Mouse (Mus musculus): Measurements from ENCODE around the gene Pip4k2b.
A peak's percentile ranks its signal among the peaks of the same experiment; 100 is the strongest.

Gene Pip4k2b

GRCm38 (mm10) chr11:97694921-97695711 lies 49.4 kb downstream of the Pip4k2b start:
- DNase-seq (ENCODE audit: low read depth, low spot score) = no peak

DNA sequence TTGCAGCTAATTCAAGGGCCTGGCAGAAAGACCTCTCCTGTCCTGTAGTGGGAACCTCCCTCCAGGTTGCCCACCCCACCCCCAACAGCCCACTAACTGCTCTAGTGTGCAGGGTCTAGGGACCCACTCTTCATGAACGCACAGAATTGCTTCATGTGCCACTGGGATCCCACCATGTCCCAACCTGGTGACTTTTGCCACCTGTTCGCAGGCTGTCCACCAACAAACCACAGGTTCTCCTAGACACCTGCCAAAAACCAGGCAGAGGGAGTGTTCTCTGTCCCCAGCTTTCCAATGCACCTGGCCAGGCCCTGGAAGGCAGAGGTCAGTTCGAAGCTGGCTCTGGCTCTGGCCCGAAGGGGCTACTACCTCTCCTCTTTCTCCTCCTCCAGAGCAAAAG lies 50.1 kb downstream of the Pip4k2b start:
- DNase-seq (ENCODE audit: low read depth, low spot score) = no peak

GRCm38 (mm10) chr11:97689861-97690260 lies 54.6 kb downstream of the Pip4k2b start:
- DNase-seq (ENCODE audit: low read depth, low spot score) = peak; percentile 62

DNA sequence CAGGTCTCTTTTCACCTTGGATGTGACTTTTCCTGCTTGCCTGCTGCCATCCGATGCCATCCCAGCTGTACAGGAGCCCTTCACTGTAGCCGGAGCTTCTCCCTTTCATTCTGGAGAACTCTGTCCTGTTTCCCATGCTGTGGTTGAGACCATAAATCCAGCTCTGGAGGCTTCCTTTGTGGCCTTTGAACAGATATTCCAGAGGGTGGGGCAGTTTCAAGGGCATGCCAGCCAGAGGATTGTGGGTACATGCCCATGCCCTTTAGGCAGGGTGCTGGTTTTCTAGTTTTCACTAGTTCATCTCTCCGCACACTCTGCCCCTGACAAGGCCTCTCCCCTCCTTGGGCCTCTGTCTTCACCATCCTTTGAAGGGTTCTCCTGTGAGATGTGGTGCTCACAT lies 57.4 kb downstream of the Pip4k2b start:
- no peak for DNase-seq (ENCODE audit: low read depth, low spot score)

DNA sequence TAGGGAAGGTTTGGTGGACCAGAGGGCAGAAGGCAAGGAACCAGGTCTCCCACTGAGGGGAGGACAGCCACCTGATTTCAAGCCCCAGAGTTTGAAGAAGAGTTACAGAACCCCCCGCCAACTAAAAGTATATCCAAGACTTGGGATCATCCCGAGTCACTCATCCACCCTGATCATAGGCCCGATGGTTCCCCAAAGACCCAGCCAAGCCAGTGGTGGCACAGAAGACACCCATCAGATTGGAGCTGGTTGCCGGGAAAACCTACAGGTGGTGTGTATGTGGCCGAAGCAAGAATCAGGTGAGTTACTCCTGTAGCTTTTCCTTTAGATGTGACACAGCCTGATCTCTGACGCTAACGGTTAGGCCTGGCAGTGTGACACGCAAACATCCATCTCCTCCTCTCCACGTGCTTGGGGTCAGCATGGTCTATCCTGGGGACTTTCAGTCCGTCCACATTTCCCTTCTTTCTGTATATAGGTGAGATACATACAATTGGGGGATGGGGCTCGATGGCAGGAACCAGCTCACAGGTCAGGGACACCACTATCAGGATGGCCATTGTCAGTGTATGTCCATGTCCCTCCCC lies 58.1 kb downstream of the Pip4k2b start:
- no peak for DNase-seq (ENCODE audit: low read depth, low spot score)

- peak; percentile 86 for DNase-seq (ENCODE audit: low read depth, low spot score)
Measured at GRCm38 (mm10) chr11:97685613-97686321, 58.7 kb downstream of the Pip4k2b start, which contains the start of gene Cisd3. TSS of gene Cisd3 (plus strand) at chr11:97685826.

GRCm38 (mm10) chr11:97684766-97685165 lies 59.7 kb downstream of the Pip4k2b start:
- no peak for DNase-seq (ENCODE audit: low read depth, low spot score)

- no peak for DNase-seq (ENCODE audit: low read depth, low spot score)
Measured at GRCm38 (mm10) chr11:97684063-97684680, 60.3 kb downstream of the Pip4k2b start.

DNA sequence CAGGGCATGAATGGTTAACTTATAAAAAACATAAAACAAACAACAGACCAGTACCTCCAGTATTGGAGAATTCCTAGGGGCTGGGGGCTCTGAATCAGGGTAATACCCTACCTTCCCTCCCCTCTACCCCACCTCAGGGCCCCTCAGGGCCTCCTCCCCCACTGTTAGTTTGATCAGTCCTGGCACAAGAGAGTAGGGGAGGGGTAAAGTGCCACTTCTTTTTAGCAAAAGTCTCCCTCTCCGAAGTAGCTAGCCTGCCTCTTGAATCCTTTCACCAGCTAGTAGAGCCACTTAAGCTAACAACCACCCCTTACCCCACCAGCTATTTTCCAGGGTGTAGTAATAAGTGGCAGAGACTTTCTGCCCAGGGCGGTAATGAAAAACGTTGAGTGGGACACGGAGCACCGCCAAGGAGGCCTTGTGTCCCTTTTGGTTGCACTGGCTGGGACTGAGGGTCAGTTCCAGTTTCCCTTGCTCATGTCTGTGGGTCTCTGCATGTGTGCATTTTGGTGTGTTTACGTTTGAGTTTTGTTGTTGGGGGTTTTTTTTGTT lies 61.9 kb downstream of the Pip4k2b start:
- no peak for DNase-seq (ENCODE audit: low read depth, low spot score)

DNA sequence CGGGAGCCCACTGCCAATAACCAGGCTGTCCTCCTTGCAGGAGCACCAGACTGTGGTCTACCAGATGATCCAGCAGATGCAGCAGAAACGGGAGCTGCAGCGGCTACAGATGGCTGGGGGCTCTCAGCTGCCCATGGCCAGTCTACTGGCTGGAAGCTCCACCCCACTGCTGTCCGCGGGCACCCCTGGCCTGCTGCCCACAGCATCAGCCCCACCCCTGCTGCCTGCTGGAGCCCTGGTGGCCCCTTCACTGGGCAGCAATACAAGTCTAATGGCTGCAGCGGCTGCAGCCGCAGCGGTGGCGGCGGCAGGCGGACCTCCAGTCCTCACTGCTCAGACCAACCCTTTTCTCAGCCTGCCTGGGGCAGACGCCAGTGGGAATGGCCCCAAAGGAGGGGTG lies 64.1 kb downstream of the Pip4k2b start:
- no peak for DNase-seq (ENCODE audit: low read depth, low spot score)

GRCm38 (mm10) chr11:97678301-97678700 lies 66.2 kb downstream of the Pip4k2b start:
- DNase-seq (ENCODE audit: low read depth, low spot score) = no peak

DNA sequence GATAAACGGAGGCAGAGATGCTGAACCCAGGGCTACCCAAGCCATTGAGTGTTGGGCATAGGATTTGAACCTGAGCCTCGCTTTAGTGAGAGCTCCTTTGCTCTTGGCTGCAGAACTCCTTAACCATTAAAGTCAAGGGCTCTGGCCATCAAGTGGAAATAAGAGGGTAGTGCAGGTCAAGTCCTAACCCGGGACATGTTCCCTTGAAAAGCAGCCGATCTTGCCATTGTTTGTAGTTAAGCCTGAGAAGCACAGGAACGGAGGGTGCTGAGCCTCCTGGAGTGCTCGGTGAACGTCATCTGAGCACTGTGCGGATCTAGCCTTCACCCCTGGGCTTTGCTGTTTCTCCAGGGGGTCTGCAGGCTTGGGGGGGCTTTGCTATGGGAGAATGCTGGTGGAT lies 66.7 kb downstream of the Pip4k2b start:
- DNase-seq (ENCODE audit: low read depth, low spot score) = peak; percentile 88

DNA sequence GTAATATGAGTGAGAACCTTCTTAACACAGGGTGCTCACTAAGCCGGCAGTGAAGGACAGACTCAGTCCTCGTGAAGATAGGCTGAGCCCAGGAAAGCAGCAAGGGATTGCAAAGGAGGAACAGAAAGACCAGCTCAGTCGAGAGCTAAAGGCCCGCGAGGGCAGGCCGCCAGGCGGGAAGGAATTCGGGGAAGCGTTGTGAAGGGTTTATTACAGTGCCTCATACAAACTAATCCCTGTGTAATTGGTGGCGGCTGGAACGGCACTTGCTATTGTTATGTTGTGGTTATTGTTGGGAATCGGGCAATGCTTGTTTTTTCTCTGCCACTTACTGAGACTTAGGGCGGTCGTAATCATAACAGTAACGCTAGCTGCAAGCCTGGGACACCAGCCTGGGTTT lies 67.1 kb downstream of the Pip4k2b start:
- no peak for DNase-seq (ENCODE audit: low read depth, low spot score)

DNA sequence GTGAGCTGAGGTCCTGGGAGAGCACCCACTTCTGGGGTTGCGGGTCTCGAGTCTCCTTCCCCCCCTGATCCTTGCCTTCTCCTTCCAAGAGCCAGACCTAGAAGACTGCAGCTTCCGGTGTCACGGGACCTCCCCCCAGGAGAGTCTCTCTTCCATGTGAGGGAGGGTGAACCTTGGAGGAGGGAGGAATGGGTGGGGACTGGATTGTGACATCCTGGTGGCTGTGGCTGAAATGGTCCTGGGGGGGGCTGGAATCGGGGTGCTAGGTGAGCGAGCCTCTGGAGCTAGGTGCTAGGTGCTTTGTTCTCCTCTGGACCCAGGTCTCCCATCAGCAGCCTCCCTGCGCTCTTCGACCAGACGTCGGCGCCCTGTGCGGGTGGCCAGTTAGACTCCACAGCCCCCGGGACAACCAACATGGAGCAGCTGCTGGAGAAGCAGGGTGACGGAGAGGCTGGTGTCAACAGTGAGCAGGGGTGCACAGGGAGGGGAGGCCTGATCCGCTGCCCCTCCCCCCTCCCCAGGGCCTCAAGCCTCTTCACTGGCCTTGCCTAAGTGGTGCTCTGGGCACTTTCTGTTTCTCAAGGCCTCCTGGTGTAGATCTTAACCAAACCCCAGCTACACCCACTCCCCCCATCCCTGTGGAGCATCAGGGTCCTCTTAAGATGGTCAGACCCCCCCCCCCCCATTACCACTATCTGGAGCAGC lies 68.3 kb downstream of the Pip4k2b start:
- no peak for DNase-seq (ENCODE audit: low read depth, low spot score)

- peak; percentile 83 for DNase-seq (ENCODE audit: low read depth, low spot score)
Measured at GRCm38 (mm10) chr11:97673148-97673547, 71.4 kb downstream of the Pip4k2b start.

- DNase-seq (ENCODE audit: low read depth, low spot score) = peak; percentile 96
Measured at GRCm38 (mm10) chr11:97671177-97671527, 73.4 kb downstream of the Pip4k2b start.

- DNase-seq (ENCODE audit: low read depth, low spot score) = no peak
Measured at GRCm38 (mm10) chr11:97670234-97671176, 74.0 kb downstream of the Pip4k2b start.

DNA sequence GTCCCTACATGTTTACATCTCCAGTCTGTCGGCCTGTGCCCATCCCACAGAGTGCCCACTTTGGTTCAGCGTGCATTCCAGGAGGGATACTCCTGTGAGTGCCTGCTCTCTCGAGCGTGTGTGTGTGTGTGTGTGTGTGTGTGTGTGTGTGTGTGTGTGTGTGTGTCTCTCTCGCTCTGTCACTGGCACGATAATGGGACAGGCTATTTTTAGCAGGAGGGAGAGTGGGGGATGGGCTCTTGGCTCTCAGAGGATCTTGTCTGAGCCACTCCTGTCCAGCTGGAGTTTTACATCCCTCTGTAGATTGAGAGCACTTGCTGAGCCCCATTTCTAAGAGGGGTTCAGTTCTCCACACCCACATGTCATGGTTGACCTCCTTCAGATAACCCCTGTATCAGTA lies 74.7 kb downstream of the Pip4k2b start:
- peak; percentile 72 for DNase-seq (ENCODE audit: low read depth, low spot score)

- no peak for DNase-seq (ENCODE audit: low read depth, low spot score)
Measured at GRCm38 (mm10) chr11:97669268-97669667, 75.2 kb downstream of the Pip4k2b start.

DNA sequence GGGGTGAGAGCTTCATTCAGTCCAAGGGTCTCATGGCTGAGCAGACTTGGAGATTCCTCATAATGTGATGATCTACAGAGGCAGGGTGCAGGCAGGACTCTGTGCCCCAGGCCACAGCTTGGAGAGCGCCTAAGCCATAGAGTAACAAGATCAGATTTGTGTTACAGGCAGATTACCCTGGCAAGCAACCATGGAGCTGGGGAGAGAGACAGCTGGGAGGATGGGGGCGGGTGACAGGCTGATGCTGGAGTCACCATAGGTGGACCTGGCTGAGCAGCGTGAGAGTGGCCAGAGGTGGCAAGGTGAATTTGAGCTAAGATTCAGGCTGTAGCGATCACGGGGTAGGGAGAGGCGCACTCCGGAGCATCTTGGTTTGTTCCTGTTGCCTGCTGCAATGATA lies 76.3 kb downstream of the Pip4k2b start:
- DNase-seq (ENCODE audit: low read depth, low spot score) = no peak
